Mouse (Mus musculus) forebrain, embryonic 12.5 days (tissue): ENCODE measurements at regions not wholly inside any gene's neighbourhood (a gene's known extent, or its start where the extent isn't known, plus 50 kb on each side); places are given as distances from the start of the nearest gene placed in this dataset.

ENCODE experiments used
- ATAC-seq: fragments of 200-750 bp; cut with Nextera tagmentation; 2 replicates; pipeline ENCODE4 v1.8.0; 2017; ENCODE audit warnings: moderate TSS enrichment; ENCODE audit not compliant: low FRiP score
- H3K27ac ChIP-seq: fragments of 300-500 bp; sonication (generic); 2 replicates; pipeline ENCODE4 v1.5.1; 2016; ENCODE audit warnings: mild to moderate bottlenecking
- H3K27me3 ChIP-seq: fragments of 300-500 bp; sonication (generic); 2 replicates; pipeline ENCODE4 v1.6.1; 2016; ENCODE audit warnings: mild to moderate bottlenecking
- H3K36me3 ChIP-seq: fragments of 300-500 bp; sonication (generic); replicated peaks from 2 replicates; pipeline ENCODE4 v1.6.1; 2016; ENCODE audit warnings: mild to moderate bottlenecking
- H3K4me1 ChIP-seq: fragments of 300-500 bp; sonication (generic); 2 replicates; pipeline ENCODE4 v1.6.1; 2016
- H3K4me2 ChIP-seq: fragments of 300-500 bp; sonication (generic); 2 replicates; pipeline ENCODE4 v1.6.1; 2016; ENCODE audit warnings: mild to moderate bottlenecking, moderate library complexity
- H3K4me3 ChIP-seq: fragments of 300-500 bp; sonication (generic); replicated peaks from 2 replicates; pipeline ENCODE4 v1.5.1; 2016; ENCODE audit warnings: mild to moderate bottlenecking
- H3K9ac ChIP-seq: fragments of 300-500 bp; sonication (generic); 2 replicates; pipeline ENCODE4 v1.6.1; 2016; ENCODE audit warnings: mild to moderate bottlenecking
- H3K9me3 ChIP-seq: fragments of 300-500 bp; sonication (generic); 2 replicates; pipeline ENCODE4 v1.6.1; 2016
- WGBS: fragments of 180-500 bp; shearing (Covaris S2); methylation state at CpG from one replicate; pipeline ENCODE4 v1.1.7; 2016; 5-methylcytosine and 5-hydroxymethylcytosine counted together

DNA sequence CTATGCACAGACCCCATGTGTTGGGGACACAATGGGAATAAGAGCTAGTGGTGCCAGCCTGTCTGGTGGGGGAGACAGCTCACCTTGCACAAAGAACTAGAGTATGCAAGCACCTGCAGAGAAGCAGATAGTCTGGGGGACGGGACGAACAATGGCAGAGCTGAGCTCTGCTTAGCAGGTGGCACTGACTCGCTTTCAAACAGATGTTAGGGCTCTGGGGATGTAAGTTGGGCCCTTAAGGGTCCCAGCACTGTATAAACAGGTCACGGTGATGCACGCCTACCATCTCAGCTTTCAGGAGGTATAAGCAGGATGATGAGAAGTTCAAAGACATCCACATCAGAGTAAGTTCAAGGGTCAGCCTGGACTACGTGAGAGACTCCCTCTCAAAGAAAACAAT lies 289.5 kb downstream of the Maf start:
- H3K27me3 ChIP-seq: no peaks in the 10 kb centered on the region; the same call in none of the 2 replicates

DNA sequence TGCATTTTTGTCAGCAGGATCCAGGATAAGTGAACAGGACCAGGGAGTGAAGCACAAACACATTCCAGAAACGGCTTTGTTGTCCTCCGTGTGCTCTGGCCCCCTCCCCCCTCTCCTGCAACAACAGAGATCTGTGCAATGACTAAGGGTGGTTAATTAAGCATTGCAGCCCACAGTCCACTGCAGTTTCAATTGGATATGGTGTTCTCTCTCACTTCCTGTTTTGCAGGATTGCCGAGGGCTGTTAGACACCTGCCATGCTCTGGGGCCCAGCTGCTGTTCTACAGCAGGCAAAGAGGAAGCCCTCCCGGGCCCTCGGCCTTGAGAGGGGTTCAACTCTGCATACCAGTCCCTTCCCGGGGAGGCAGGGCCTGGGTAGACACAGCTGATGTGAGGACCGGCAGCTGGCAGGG lies 293.5 kb downstream of the Maf start:
- Histone ChIP-seq H3K4me2 (no peak overlapping the region), H3K36me3 (no peaks in the 10 kb centered on the region), H3K4me1 (peaks cover 14% of the 10 kb centered on the region), H3K9me3 (no peaks in the 10 kb centered on the region), H3K27me3 (no peaks in the 10 kb centered on the region; the same call in none of the 2 replicates), H3K27ac (peak overlapping the region; percentile 65), H3K4me3 (no peak overlapping the region), H3K9ac (no peak overlapping the region)
- 9% methylated on average over 7 of the region's 7 CpGs for WGBS
- peak; percentile 75; the same call in 1 of the 2 replicates for ATAC-seq

More for the DNA sequence above, 289.5 kb downstream of the Maf start:
- Histone ChIP-seq H3K4me3 (no peak overlapping the region), H3K9me3 (no peaks in the 10 kb centered on the region), H3K36me3 (no peaks in the 10 kb centered on the region), H3K9ac (no peak overlapping the region), H3K4me1 (peaks cover 17% of the 10 kb centered on the region), H3K4me2 (no peak overlapping the region), H3K27ac (no peak overlapping the region)
- ATAC-seq: no peak
- WGBS: 46% methylated on average over 6 of the region's 6 CpGs

GRCm38 (mm10) chr8:115411756-115412155 lies 295.8 kb downstream of the Maf start:
- Histone ChIP-seq H3K27me3 (no peaks in the 10 kb centered on the region; the same call in 1 of the 2 replicates), H3K9me3 (no peaks in the 10 kb centered on the region), H3K4me3 (no peak overlapping the region), H3K27ac (no peak overlapping the region), H3K4me1 (peaks cover 14% of the 10 kb centered on the region), H3K4me2 (no peak overlapping the region), H3K36me3 (no peaks in the 10 kb centered on the region), H3K9ac (no peak overlapping the region)
- 91% methylated on average over 5 of the region's 5 CpGs for WGBS
- ATAC-seq: no peak

GRCm38 (mm10) chr8:115411061-115411460 lies 296.5 kb downstream of the Maf start:
- H3K9ac ChIP-seq: no peak overlapping the region
- H3K9me3 ChIP-seq: 0 out of 2 replicates have a peak, but pooled peaks cover 2% of the 10 kb centered on the region
- no peaks in the 10 kb centered on the region; the same call in 1 of the 2 replicates for H3K27me3 ChIP-seq
- no peaks in the 10 kb centered on the region for H3K36me3 ChIP-seq
- H3K4me3 ChIP-seq: no peak overlapping the region
- WGBS: 98% methylated on average over 4 of the region's 4 CpGs
- peaks cover 14% of the 10 kb centered on the region for H3K4me1 ChIP-seq
- H3K4me2 ChIP-seq: no peak overlapping the region
- ATAC-seq: no peak
- no peak overlapping the region for H3K27ac ChIP-seq

GRCm38 (mm10) chr8:115410191-115410590 lies 297.4 kb downstream of the Maf start:
- no peaks in the 10 kb centered on the region for H3K36me3 ChIP-seq
- 0 out of 2 replicates have a peak, but pooled peaks cover 2% of the 10 kb centered on the region for H3K9me3 ChIP-seq
- no peak for ATAC-seq
- no peak overlapping the region for H3K9ac ChIP-seq
- peaks cover 14% of the 10 kb centered on the region for H3K4me1 ChIP-seq
- H3K4me2 ChIP-seq: no peak overlapping the region
- H3K27ac ChIP-seq: no peak overlapping the region
- H3K4me3 ChIP-seq: no peak overlapping the region
- 90% methylated on average over 3 of the region's 3 CpGs for WGBS
- H3K27me3 ChIP-seq: no peaks in the 10 kb centered on the region

GRCm38 (mm10) chr8:115407535-115407934 lies 300.1 kb downstream of the Maf start:
- WGBS: 99% methylated on average over 4 of the region's 4 CpGs
- Histone ChIP-seq H3K4me3 (no peak overlapping the region), H3K27ac (no peak overlapping the region), H3K4me1 (no peaks in the 10 kb centered on the region), H3K36me3 (no peaks in the 10 kb centered on the region), H3K27me3 (no peaks in the 10 kb centered on the region), H3K9me3 (0 out of 2 replicates have a peak, but pooled peaks cover 2% of the 10 kb centered on the region), H3K9ac (no peak overlapping the region), H3K4me2 (no peak overlapping the region)
- no peak for ATAC-seq

DNA sequence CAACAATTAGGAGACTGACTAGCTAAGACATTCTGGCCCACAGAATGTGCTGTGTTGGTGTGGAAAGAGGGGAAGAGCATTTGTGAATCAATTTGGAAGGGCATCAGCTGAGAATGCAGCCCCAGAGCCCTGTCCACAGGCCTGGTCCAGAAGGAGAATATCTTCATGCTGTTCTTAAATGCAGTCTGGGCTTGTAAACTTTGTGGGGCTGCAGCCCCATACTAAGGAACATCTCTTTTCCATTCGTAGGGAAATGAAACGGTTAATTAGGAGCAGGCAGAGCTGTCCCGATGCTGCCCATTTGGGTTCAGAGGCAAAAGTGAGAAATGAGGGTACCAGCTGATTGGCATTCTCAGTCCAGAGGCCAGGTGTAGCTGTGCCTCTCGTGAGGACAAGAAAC lies 304.0 kb downstream of the Maf start:
- Histone ChIP-seq H3K4me3 (no peak overlapping the region), H3K4me2 (no peak overlapping the region), H3K9me3 (0 out of 2 replicates have a peak, but pooled peaks cover 2% of the 10 kb centered on the region), H3K9ac (no peak overlapping the region), H3K4me1 (no peaks in the 10 kb centered on the region), H3K36me3 (no peaks in the 10 kb centered on the region), H3K27ac (no peak overlapping the region), H3K27me3 (no peaks in the 10 kb centered on the region)
- WGBS: 70% methylated on average over 4 of the region's 4 CpGs
- ATAC-seq: no peak

GRCm38 (mm10) chr8:115402471-115403197 lies 305.0 kb downstream of the Maf start:
- Histone ChIP-seq H3K36me3 (no peaks in the 10 kb centered on the region), H3K4me2 (no peak overlapping the region), H3K4me1 (no peaks in the 10 kb centered on the region), H3K9ac (no peak overlapping the region), H3K9me3 (0 out of 2 replicates have a peak, but pooled peaks cover 2% of the 10 kb centered on the region), H3K27ac (no peak overlapping the region), H3K4me3 (no peak overlapping the region), H3K27me3 (no peaks in the 10 kb centered on the region)
- ATAC-seq: no peak
- WGBS: 74% methylated on average over 10 of the region's 10 CpGs
